Mouse (Mus musculus) ovary, adult 18-20 months (tissue): ENCODE measurements around the gene Grpel1.
A peak's percentile ranks its signal among the peaks of the same experiment; 100 is the strongest.

Experiments used
- DNase-seq: peaks from one replicate; pipeline ENCODE4 v3.0.0; 2022; ENCODE audit warnings: low spot score, mixed read lengths

Grpel1 gene

DNA sequence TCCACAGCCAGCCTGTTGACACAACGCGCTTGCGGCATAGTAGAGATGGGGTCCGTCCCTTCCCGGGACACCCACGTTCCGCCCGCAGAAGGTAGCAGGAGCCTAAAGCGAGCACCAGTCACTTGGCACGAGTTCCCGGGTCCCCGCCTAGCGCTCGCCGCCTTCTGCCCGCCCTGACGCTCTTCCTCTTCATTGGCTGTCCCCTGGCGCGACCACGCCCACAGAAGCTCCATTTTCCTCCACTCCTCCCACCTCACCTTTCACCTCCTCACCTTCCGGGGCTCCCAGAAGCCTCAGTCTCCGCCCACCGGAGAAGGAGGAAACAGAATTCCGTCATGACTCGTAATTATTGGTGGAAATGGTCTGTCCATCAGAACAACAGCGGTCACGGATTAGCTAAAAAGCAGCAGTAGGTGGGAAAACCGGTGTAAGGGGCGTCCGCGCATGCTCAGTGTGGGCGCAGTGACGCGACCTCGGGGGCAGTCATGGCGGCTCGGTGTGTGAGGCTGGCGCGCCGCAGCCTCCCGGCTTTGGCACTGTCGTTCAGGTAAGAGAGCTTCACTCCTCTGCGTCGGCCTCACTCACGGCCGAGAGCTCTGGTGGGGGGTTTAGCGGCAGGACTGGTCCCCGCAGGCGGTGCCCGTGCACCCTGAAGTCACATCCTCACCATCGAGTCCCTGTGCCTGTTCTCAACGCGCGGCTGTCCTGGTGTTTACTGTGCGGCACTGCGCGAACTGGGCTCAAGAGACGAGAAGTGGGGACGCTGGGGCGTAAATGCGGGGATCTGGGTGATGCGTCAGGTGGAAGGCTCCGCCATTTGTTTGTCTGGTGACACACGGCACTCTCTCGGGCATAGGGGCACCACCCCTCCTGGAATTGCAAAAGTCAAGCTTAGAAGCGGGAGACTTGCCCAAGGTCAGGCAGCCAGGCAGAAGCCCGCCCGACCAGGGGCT lies at the start of gene Grpel1:
Gene Grpel1, plus strand, starts transcription at position 290 of the 953 bp plus-strand sequence.
- DNase-seq = peak; percentile 99

DNA sequence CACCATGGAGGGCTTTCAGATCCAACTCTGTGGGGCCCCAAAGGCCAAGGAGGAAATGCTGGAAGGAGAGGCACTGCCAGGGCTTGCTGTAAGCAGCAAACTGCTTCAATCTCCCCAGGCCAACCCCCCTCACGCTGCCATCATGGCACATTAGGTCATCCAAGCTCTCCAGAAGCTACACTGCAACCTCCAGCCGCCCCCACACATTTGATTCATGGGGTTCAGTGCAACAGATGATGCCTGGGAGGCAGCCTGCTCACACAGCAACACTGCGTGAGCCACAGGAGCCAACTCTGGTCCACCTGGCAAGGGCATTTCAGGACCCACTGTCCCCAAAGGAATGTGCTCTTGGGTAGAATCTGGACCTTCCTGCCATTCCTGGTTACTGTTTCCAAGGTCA lies 44.9 kb upstream of the Grpel1 start:
- no peak for DNase-seq

GRCm38 (mm10) chr5:36422689-36423088 lies 42.1 kb upstream of the Grpel1 start:
- no peak for DNase-seq

DNA sequence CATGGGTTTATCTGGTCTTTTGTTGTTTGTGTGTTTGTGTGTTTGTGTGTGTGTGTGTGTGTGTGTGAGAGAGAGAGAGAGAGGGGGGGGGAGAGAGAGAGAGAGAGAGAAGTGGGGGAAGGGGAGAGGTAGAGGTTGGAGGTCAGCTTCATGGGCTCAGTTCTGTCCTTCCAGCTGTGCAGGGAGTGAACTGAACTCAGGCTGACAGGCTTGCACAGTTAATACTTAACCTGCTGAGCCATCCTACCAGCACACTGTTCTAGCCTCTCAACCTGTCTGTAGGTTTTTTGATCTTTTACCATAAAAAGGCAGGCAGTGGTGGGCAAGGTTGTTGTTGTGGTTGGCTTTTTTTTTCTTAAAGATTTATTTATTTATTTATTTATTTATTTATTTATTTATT lies 40.1 kb upstream of the Grpel1 start:
- DNase-seq = no peak

DNA sequence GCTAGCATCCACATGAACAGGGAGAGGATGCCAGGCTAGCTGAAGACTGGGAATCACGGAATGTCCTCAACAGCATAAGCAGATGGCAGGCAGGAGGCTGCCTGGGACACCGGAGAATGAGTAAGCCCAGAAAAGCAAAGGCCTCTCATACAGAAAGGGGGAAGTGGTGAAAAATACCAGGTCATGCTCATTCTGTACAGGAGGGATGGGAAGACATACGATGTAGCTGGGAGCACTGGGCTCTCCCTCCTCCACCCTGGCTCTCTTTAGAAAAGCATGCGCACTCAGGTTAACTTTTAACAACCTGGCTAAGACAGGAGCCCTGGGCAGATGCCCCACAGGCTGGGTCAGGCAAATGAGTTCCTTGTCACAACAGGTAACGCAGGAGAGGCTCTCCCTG lies 38.4 kb upstream of the Grpel1 start:
- DNase-seq = no peak

GRCm38 (mm10) chr5:36427831-36428230 lies 37.0 kb upstream of the Grpel1 start:
- DNase-seq = no peak

GRCm38 (mm10) chr5:36429551-36429950 lies 35.2 kb upstream of the Grpel1 start:
- DNase-seq = no peak

DNA sequence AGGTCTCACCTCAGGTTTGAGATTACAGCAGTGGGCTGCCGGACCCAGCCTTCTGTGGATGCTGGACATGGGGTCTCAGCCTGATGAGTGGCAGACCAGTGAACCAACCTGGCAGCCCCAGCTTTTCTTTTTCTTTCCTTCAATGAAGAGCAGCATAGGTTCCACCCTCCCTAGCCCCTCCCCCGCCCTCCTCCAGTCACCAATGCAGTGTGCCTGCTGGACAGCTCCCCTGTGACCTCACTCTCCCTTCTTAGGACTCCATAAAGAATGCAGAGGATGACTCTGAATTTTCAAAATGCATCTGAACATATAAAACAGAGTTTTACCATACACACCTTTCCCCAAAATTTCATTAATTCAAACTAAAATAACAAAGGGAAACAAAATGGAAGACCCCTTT lies 33.1 kb upstream of the Grpel1 start:
- DNase-seq = no peak

DNA sequence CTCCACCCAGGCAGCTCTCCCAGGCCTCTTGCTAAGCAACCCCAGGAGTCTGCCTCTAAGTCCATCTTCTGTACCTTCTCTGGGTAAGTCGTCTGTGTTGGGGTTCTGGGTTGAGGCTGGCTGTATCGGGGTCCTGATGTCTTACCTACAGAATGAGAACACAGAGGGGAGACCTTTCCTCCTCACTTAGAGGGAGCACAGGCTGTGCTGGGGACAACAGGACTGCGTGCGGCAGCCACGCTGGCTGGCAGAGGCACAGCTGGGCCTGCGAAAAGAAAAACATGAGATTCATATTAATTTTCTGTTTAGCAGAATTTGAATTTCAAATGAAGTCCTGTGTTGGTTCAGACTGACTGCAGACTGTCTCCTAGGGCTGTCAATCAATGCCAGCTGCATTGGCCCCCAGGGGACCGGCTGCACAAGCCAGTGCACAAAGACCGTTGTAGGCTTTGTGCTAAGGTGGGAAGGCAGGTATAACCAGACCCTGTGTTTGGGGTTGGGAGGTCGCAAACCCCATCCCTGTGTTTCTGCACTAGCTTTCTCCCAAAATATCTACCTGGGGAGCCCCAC lies 30.3 kb upstream of the Grpel1 start:
- no peak for DNase-seq

DNA sequence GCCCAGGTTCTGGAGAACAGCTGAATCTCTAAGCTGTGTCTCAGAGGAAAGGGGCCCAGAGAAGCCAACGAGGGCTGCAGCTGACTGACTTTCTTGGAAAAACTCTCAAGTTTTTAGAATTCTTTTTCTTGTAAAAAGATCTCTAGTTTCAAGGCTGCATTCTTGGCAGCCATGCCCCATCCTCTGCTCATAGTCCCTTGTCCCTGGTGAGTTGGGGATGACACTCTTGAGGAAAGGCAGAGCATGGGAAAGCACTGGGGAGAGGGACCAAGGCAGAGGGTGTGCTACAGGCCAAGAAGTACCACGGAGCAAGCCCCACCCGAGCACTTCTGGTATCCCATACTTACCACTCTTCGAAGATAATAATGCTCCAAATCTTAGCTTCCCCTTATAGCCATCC lies 27.9 kb upstream of the Grpel1 start:
- peak; percentile 30 for DNase-seq

DNA sequence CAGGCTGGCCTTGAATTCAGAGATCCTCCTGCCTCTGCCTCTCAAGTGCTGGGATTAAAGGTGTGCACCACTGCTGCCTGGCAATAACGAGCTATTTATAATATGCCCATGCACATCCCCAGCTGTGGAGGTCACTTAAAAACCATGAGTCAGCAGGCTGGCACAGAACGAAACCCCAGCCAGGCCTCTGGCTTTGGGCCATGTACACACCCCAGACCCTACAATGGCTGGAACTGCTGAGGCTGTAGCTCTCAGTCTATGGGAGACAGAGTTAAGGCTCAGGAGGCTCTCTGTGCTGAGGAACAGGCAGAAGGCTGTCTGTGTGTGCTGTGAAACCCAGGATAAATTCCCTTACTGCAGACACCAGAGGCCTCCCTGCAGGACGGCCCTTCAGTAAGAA lies 24.1 kb upstream of the Grpel1 start:
- DNase-seq = no peak

DNA sequence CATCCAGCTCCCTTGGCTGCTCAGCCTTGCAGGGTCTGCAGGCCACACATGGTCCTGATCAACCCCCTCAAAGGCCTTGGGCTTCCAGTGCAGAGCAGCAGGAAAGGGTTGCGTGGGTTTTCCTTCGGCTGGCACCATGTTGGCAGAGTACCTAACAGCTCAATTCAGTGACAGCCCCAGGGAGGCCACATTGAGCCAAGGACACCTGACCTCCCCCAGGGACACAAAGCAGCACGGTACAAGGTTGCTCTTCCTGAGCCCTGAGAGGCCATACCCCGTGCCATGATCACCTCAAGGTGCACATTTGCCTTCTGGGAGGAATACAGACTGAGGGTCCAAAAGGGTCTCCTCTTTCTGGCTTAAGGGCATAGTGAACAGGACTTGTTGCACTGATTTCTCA lies 20.2 kb upstream of the Grpel1 start:
- no peak for DNase-seq

- no peak for DNase-seq
Measured at GRCm38 (mm10) chr5:36445028-36445427, 19.8 kb upstream of the Grpel1 start.

DNA sequence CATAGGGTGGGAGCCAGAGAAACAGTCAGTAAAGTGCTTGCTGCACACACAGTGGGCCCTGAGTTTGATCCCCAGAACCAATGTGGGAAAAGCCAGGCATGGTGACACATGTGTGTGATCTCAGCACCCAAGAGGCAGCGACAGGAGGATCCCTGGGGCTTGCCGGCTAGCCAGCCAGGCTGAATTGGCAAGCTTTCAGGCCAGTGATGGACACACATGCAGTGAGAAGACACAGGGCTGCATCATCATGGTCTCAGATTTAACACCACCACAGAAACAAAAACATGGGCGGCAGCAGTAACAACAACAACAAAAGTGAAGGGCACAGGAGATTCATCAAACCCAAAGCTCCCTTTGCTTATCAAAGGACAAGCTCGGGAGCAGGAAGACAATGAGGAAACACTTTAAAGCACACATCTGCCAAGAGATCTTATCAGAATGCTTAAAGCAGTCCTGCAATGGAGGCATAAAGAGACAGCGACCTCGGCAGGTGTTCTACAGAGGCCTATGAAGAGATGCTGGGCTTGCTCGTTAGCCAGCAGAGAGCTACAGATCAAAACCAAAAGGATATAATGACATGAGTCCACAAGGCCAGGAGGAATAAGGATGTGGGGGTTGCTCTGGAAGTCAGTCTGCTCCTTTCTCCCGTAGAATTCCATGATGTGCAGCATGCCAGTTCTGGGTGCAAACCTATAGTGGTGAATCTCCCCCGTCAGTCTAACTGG lies 18.5 kb upstream of the Grpel1 start:
- no peak for DNase-seq

GRCm38 (mm10) chr5:36447872-36448271 lies 16.9 kb upstream of the Grpel1 start:
- DNase-seq = no peak

- no peak for DNase-seq
Measured at GRCm38 (mm10) chr5:36449710-36450358, 15.0 kb upstream of the Grpel1 start.

GRCm38 (mm10) chr5:36451119-36451518 lies 13.7 kb upstream of the Grpel1 start:
- DNase-seq = no peak

DNA sequence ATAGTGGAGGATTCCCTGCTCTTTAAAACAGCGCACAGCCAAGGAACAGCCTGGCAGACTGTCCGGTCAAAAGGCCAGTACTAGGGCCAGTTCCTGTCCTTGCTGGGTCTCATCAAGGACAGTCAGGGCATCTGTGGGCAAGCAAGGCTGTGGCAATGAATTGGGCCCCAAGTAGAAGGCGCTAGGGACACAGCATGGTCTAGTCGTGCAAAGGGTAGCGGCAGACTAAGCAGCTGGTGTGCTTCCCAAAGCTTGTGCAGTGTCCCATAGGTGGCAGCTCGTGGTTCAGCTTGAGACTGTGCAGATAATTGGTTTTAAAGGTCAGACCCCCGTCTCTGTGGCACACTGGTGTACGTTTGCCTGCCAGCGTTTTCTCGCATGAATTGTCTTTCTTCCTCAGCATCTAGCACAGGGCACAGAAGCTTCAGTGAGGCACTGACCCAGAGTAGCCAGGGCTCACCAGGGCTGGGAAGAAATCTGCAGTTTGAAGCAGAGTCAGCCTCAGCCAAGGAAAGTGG lies 12.9 kb upstream of the Grpel1 start:
- DNase-seq = no peak

- no peak for DNase-seq
Measured at GRCm38 (mm10) chr5:36452821-36453220, 12.0 kb upstream of the Grpel1 start.

- DNase-seq = no peak
Measured at GRCm38 (mm10) chr5:36457706-36458105, 7.1 kb upstream of the Grpel1 start.

DNA sequence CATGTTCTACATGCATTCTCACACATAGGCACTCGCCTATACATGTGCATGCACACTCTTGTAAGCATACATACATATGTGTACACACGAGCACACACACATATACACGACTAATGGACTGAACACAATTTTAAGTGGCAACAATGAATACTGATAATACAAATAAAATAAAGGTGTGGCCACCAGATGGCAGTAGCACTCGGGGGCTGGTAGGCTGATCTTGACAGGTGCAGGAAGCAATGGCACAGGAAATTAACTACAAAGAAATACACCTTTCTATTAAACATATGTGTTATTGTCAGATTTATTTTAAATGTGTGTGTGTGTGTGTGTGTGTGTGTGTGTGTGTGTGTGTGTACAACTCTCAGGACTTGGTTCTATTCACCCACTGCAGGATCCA lies 5.9 kb upstream of the Grpel1 start:
- DNase-seq = no peak

GRCm38 (mm10) chr5:36460712-36461111 lies 4.1 kb upstream of the Grpel1 start:
- DNase-seq = no peak
